Mouse (Mus musculus) yolk sac, embryonic 10.5 days (tissue): ENCODE data around the gene Mmp2.

Experiments used
- DNase-seq: peaks from one replicate; pipeline ENCODE4 v3.0.0-alpha.2; 2017; ENCODE audit warnings: low spot score

Mmp2 gene

GRCm38 (mm10) chr8:92896056-92896455 lies 69.0 kb downstream of the Mmp2 start:
- DNase-seq, result no peak

GRCm38 (mm10) chr8:92896611-92897010 lies 69.5 kb downstream of the Mmp2 start:
- no peak for DNase-seq

- no peak for DNase-seq
Observed at GRCm38 (mm10) chr8:92897794-92898193, 70.7 kb downstream of the Mmp2 start.

GRCm38 (mm10) chr8:92899590-92899989 lies 72.5 kb downstream of the Mmp2 start:
- no peak for DNase-seq

DNA sequence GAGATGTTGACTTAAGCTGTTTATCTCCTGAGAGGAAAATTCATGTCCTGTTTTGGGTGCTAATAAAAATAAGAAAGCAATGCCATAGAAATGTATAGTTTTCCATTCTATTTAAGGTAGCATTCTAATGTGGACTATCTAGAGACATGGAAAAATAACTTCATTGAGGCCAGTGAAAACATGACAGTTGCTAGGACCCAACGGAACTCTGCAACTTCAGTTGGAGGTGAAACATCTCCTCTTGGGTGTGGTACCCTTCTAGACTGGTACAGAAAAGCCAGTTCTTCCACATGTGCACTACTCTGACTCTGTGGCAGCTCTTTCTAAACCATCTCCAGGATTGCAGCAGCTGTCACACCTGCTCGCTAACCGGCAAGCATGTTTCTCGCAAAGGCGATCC lies 74.0 kb downstream of the Mmp2 start, which contains the start of gene Capns2:
Gene Capns2 (plus strand): TSS at position 301 of the 400 bp plus-strand sequence.
- no peak for DNase-seq

- DNase-seq, result no peak
Observed at GRCm38 (mm10) chr8:92902981-92903380, 75.9 kb downstream of the Mmp2 start.
